Mouse (Mus musculus) left cerebral cortex, postnatal 25 days (tissue): ENCODE measurements at regions not wholly inside any gene's neighbourhood (a gene's known extent, or its start where the extent isn't known, plus 50 kb on each side); places are given as distances from the start of the nearest gene placed in this dataset.

Experiments used
- DNase-seq, 2 experiments: peaks; one replicate each; pipeline ENCODE4 v3.0.0; 2022; ENCODE audit warnings: low spot score in 2 of 2, mixed read lengths in 1 of 2
- intact Hi-C: fragments of 180-260 bp; cut with DNase I; formaldehyde crosslinking; loops from one replicate; pipeline ENCODE4 v1.15.1; 2025

GRCm38 (mm10) chr1:111699030-111699732 lies 165.5 kb downstream of the Dsel start:
- intact Hi-C loops, result no loop called here
- DNase-seq, result no peak

GRCm38 (mm10) chr1:111660950-111661349 lies 203.8 kb downstream of the Dsel start:
- intact Hi-C loops, result loop anchor here (1.0 to 5.0 kb wide), 3 partner anchors 201 to 791 kb away; partner anchors contain the start of gene Dsel

DNA sequence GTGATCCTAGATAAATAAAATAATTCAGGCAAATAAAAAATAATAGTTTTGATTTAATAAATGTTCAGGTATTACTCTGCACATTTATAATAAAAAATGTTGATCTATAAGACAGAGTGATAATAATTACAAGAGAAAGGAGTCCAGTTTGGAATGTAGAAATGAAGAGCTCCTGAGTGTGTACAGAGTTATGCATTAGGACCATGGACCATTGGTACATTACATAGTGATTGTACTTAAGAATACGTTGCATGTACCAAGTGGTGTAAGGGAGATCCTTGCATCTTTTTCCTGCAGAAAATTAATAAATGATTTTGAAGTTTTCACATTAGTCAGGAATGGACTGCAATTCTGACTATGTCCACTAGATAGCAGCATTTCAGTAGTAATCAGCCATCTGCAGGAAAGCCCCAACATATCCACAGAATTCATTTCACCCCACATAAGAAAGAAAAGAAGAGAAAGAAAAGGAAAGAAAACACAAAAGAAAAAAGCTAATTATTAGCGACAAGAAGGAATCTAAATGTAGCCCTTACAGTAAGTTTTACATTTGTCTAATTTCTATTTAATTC lies 204.5 kb downstream of the Dsel start:
- peak; percentile 41 to 57 for DNase-seq
- intact Hi-C loops, result loop anchor here (1.0 to 5.0 kb wide), 3 partner anchors 202 to 792 kb away; partner anchors contain the start of gene Dsel

More at GRCm38 (mm10) chr1:111660950-111661349, 203.8 kb downstream of the Dsel start:
- no peak for DNase-seq

GRCm38 (mm10) chr1:111633860-111634460 lies 230.8 kb downstream of the Dsel start:
- DNase-seq, result peak; percentile 6 to 60
- intact Hi-C loops, result no loop called here
